12 mouse cellular contexts compared by ENCODE assay signal in the genomic region with DNA sequence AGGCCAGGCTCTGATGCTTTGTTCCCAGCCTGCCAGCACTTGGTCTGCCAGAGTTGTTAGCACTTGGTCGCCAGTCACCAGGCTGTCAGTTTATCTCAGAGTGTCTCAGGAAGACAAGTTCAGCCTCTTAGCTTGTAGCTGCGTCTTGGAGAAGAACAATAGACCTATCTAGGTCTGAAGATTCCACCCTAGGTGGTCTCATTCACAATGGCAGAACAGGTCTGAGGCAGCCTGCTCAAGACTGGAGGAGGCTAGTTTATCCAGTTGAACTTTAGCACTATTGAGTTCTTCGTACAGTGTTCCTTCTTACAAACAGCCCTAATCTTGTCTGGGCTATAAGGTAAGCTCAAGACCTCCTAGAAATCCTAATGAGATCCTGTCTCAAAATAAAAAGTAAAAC.
"Had no signal": no experiment of that assay in that cellular context is flagged by ENCODE, and none has a peak within 500 bp of the region (broad histone marks: within the 10 kb centered on the region; RNA-seq: fewer than 3 reads in every experiment).

No protein-coding gene starts in this region.

- DNase-seq: liver, embryonic 13.5 days; lung, postnatal 14 days; retina, postnatal 1 day; thymus, adult 2 months had no signal

- H3K27me3 ChIP-seq: kidney, embryonic 15.5 days; lung, embryonic 15.5 days; midbrain, embryonic 12.5 days; neural tube, embryonic 13.5 days had no signal

- H3K9ac ChIP-seq: kidney, embryonic 15.5 days; liver, embryonic 13.5 days; liver, postnatal 0 days; lung, embryonic 15.5 days; midbrain, embryonic 12.5 days; neural tube, embryonic 13.5 days had no signal

- ATAC-seq: midbrain, embryonic 16.5 days had no signal

- H3K27ac ChIP-seq: kidney, embryonic 15.5 days; layer of hippocampus, adult 2 months; limb, embryonic 10.5 days; liver, embryonic 13.5 days; lung, embryonic 15.5 days; midbrain, embryonic 12.5 days; neural tube, embryonic 13.5 days had no signal

- H3K4me2 ChIP-seq: kidney, embryonic 15.5 days; liver, embryonic 13.5 days; lung, embryonic 15.5 days; midbrain, embryonic 12.5 days; neural tube, embryonic 13.5 days had no signal

- H3K4me3 ChIP-seq: kidney, embryonic 15.5 days; layer of hippocampus, adult 2 months; limb, embryonic 10.5 days; liver, embryonic 13.5 days; lung, embryonic 15.5 days; midbrain, embryonic 12.5 days; neural tube, embryonic 13.5 days had no signal

- H3K9me3 ChIP-seq: kidney, embryonic 15.5 days; limb, embryonic 10.5 days; liver, embryonic 13.5 days; lung, embryonic 15.5 days; midbrain, embryonic 12.5 days; neural tube, embryonic 13.5 days had no signal

- H3K36me3 ChIP-seq: kidney, embryonic 15.5 days; limb, embryonic 10.5 days; liver, embryonic 13.5 days; lung, embryonic 15.5 days; midbrain, embryonic 12.5 days; neural tube, embryonic 13.5 days had no signal

- H3K4me1 ChIP-seq: kidney, embryonic 15.5 days; limb, embryonic 10.5 days; lung, embryonic 15.5 days; midbrain, embryonic 12.5 days; neural tube, embryonic 13.5 days had no signal
